Mouse (Mus musculus) midbrain, embryonic 14.5 days (tissue): ENCODE measurements at regions not wholly inside any gene's neighbourhood (a gene's known extent, or its start where the extent isn't known, plus 50 kb on each side); places are given as distances from the start of the nearest gene placed in this dataset.

Experiments
- ATAC-seq: fragments of 200-750 bp; cut with Nextera tagmentation; 2 replicates; pipeline ENCODE4 v1.8.0; 2017; ENCODE audit warnings: moderate number of reproducible peaks, moderate library complexity; ENCODE audit not compliant: low FRiP score, low TSS enrichment
- DNase-seq: peaks from one replicate; pipeline ENCODE4 v3.0.0-alpha.2; 2015
- H3K27ac ChIP-seq: fragments of 300-500 bp; sonication (generic); replicated peaks from 2 replicates; pipeline ENCODE4 v1.5.1; 2014; ENCODE audit warnings: mild to moderate bottlenecking, low read depth, low read length, moderate library complexity
- H3K27me3 ChIP-seq: fragments of 300-500 bp; sonication (generic); 2 replicates; pipeline ENCODE4 v1.6.1; 2014; ENCODE audit warnings: low read length, control low read depth, mixed read lengths; ENCODE audit not compliant: control insufficient read depth, insufficient read depth
- H3K36me3 ChIP-seq: fragments of 300-500 bp; sonication (generic); 2 replicates; pipeline ENCODE4 v1.6.1; 2014; ENCODE audit warnings: low read length, control low read depth; ENCODE audit not compliant: control insufficient read depth, insufficient read depth
- H3K4me1 ChIP-seq: fragments of 300-500 bp; sonication (generic); 2 replicates; pipeline ENCODE4 v1.6.1; 2014; ENCODE audit warnings: mild to moderate bottlenecking, antibody characterized with exemption, low read length, control low read depth; ENCODE audit not compliant: control insufficient read depth, insufficient read depth
- H3K4me2 ChIP-seq: fragments of 300-500 bp; sonication (generic); 2 replicates; pipeline ENCODE4 v1.6.1; 2014; ENCODE audit warnings: mild to moderate bottlenecking, low read length, moderate library complexity
- H3K4me3 ChIP-seq: fragments of 300-500 bp; sonication (generic); replicated peaks from 2 replicates; pipeline ENCODE4 v1.5.1; 2014; ENCODE audit warnings: low read depth, low read length
- H3K9ac ChIP-seq: fragments of 300-500 bp; sonication (generic); replicated peaks from 2 replicates; pipeline ENCODE4 v1.6.1; 2014; ENCODE audit warnings: mild to moderate bottlenecking, low read length, moderate library complexity
- H3K9me3 ChIP-seq: fragments of 300-500 bp; sonication (generic); 2 replicates; pipeline ENCODE4 v1.6.1; 2016; ENCODE audit warnings: low read length, control low read depth, mixed read lengths; ENCODE audit not compliant: control insufficient read depth
- WGBS: fragments of 180-500 bp; shearing (Covaris S2); extraction: QIAGEN DNeasy Blood & Tissue Kit; methylation state at CpG from one replicate; pipeline ENCODE4 v1.1.7; 2014; 5-methylcytosine and 5-hydroxymethylcytosine counted together

DNA sequence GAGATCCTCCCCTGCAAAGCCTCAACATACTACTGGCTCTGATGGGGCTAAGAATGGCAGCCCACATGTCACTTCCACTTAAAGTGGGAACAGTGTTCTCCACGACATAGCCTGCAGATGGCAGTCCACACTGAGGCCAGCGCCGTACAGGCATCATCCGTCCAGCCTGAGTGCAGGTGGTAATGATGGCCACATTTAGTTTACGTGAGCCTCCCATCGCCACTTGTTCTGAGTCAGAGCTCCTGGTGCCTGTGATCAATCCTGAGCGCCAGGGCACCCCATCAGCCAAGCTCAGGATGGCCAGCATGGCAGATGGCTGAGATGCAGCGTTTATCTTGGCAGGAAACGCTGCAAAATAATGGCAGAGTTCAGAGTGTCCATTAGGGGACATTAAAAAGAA lies 159.6 kb downstream of the Adgrd1 start:
- Histone ChIP-seq H3K27me3 (no peaks in the 10 kb centered on the region), H3K27ac (no peak overlapping the region), H3K4me1 (no peaks in the 10 kb centered on the region; the same call in 1 of the 2 replicates), H3K4me3 (no peak overlapping the region), H3K4me2 (no peak overlapping the region), H3K9ac (no peak overlapping the region), H3K9me3 (no peaks in the 10 kb centered on the region), H3K36me3 (no peaks in the 10 kb centered on the region)
- 81% methylated on average over 9 of the region's 9 CpGs for WGBS
- ATAC-seq (no peak), DNase-seq (peak; percentile 56)

DNA sequence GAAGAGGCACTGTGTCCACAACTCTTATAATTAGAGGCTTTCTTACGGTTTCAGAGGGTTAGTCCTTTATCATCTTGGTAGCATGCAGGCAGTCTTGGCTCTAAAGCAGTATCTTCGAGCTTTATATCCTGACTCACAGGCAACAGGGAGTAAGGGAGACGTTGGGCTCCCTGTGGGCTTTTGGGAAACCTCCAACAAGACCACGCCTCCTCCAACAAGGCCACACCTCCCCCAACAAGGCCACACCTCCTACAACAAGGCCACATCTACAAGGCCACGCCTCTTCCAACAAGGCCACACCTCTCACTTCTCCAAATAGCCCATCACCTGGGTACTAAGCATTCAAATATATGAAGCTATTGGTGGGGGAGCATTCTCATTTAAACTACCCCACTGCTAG lies 160.7 kb downstream of the Adgrd1 start:
- Histone ChIP-seq H3K4me3 (no peak overlapping the region), H3K9me3 (no peaks in the 10 kb centered on the region), H3K27me3 (no peaks in the 10 kb centered on the region), H3K4me1 (no peaks in the 10 kb centered on the region), H3K27ac (no peak overlapping the region), H3K4me2 (no peak overlapping the region), H3K36me3 (no peaks in the 10 kb centered on the region), H3K9ac (no peak overlapping the region)
- DNase-seq, result no peak
- ATAC-seq, result no peak
- 67% methylated on average over 5 of the region's 5 CpGs for WGBS

DNA sequence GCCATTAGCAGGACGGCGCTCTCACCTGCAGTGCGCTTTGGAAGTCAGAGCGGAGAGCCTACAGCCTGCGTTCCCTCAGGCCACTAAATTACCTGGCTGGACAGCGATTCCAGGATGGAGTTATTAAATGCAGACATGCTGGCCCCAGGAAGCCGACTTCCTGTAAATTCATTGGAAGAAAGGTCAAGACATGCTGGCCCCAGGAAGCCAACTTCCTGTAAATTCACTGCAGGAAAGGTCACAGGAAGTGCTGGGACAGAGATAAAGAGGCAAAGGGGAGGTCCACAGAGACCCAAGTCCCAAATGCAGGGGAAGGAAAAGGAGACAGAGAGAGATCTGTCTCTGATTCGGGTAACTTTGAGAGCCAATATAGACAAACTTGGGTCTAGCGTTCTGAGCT lies 164.1 kb downstream of the Adgrd1 start:
- H3K36me3 ChIP-seq, result no peaks in the 10 kb centered on the region
- H3K4me3 ChIP-seq, result no peak overlapping the region
- H3K4me1 ChIP-seq, result no peaks in the 10 kb centered on the region
- no peaks in the 10 kb centered on the region for H3K9me3 ChIP-seq
- H3K27ac ChIP-seq, result no peak overlapping the region
- 89% methylated on average over 9 of the region's 9 CpGs for WGBS
- H3K27me3 ChIP-seq, result no peaks in the 10 kb centered on the region
- H3K4me2 ChIP-seq, result no peak overlapping the region
- no peak for DNase-seq
- H3K9ac ChIP-seq, result no peak overlapping the region
- no peak for ATAC-seq

DNA sequence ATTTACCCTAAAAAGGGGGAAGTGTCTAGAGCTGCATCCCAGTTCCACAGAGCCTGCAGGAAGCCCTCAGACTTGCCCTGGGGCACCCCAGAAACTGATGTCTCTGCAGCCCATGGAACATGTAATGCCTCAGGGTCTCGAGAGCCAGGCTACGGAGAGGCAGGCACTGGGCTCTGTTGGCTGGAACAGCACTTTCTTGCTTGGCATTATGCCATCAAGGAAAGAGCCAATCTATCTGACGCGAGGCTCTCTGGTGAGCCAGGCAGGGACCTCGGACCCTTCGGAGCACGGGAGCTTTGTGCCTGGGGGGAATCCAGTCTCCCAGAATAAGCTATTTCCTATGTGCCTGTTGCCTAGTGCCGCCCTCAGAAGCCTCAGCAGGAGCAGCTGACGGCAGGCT lies 166.6 kb downstream of the Adgrd1 start:
- Histone ChIP-seq H3K9me3 (no peaks in the 10 kb centered on the region), H3K27ac (no peak overlapping the region), H3K9ac (no peak overlapping the region), H3K4me2 (no peak overlapping the region), H3K36me3 (no peaks in the 10 kb centered on the region), H3K4me1 (no peaks in the 10 kb centered on the region), H3K4me3 (no peak overlapping the region), H3K27me3 (no peaks in the 10 kb centered on the region)
- 50% methylated on average over 9 of the region's 9 CpGs for WGBS
- DNase-seq, result peak; percentile 49
- ATAC-seq, result no peak

DNA sequence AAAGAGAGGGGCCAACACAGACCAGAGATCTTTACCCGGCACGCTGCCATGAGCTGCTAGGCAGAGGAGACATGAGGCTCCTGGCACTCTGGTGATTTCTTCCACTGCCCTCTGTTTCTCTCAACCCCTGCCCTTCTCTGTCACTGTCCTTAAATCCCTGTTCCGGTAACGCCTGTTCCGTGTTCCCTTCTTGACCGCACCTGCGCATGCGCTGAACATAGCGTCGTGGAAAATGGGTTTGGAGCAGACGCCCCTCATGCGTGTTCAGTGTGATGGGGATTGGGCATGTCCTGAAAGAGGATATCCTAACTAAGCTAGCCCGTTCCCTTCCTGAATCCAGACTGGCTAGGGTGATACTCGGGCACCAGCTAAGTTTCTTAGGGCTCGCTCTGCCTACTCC lies 167.8 kb downstream of the Adgrd1 start:
- ATAC-seq (no peak), DNase-seq (no peak)
- WGBS, result 94% methylated on average over 15 of the region's 15 CpGs
- H3K36me3 ChIP-seq, result no peaks in the 10 kb centered on the region
- no peak overlapping the region for H3K27ac ChIP-seq
- H3K27me3 ChIP-seq, result no peaks in the 10 kb centered on the region
- H3K4me1 ChIP-seq, result no peaks in the 10 kb centered on the region
- H3K9ac ChIP-seq, result no peak overlapping the region
- H3K4me2 ChIP-seq, result no peak overlapping the region
- no peak overlapping the region for H3K4me3 ChIP-seq
- H3K9me3 ChIP-seq, result no peaks in the 10 kb centered on the region

DNA sequence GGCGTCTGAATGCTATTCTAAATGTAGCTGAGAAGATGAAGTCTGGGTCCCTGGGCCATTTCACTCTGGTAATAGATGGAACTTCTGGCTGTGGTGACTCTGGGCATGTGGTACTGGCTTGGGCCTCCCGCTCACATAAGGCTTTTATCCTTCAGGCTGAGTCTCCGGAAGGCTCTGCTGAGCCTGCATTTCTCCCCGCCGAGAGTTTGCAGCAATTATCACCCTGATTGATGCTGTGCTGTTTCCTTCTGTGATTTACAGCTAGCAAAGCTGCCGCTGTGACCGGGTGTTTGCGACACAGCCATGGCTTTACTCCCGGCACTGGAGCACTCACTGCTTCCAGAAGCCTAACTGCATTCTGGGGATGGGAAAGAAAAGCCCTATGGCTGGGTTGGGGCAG lies 171.9 kb downstream of the Adgrd1 start:
- no peak for ATAC-seq
- no peak overlapping the region for H3K4me3 ChIP-seq

DNA sequence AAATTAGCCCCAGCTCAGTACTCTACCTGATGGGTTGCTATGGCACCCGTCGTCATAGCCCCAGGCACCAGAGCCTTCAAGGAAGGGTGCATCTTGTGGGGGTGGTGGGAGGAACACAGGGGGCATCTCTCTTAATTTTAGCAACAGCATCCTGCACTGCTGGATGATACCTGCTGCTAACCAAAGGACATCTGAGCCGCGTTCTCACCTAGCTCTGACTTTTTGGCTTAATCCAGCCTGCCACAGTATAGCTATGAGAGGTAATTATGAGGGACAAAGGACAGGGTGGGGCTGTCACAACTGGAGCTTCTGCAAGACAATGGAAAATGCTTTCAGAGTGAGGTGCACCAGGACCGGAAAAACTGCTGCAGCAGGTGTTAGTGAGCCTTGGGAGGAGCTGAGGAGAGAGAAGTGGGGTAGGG lies 173.5 kb downstream of the Adgrd1 start:
- ATAC-seq, result no peak
- no peak overlapping the region for H3K27ac ChIP-seq
- H3K4me2 ChIP-seq, result no peak overlapping the region
- no peaks in the 10 kb centered on the region; the same call in 1 of the 2 replicates for H3K4me1 ChIP-seq
- H3K4me3 ChIP-seq, result no peak overlapping the region
- no peaks in the 10 kb centered on the region for H3K36me3 ChIP-seq
- no peak overlapping the region for H3K9ac ChIP-seq
- H3K9me3 ChIP-seq, result no peaks in the 10 kb centered on the region
- 30% methylated on average over 5 of the region's 5 CpGs for WGBS
- no peaks in the 10 kb centered on the region for H3K27me3 ChIP-seq
- DNase-seq, result peak; percentile 33

More for the DNA sequence above, 171.9 kb downstream of the Adgrd1 start:
- H3K9me3 ChIP-seq, result no peaks in the 10 kb centered on the region
- H3K4me2 ChIP-seq, result no peak overlapping the region
- DNase-seq, result no peak
- no peak overlapping the region for H3K27ac ChIP-seq
- H3K27me3 ChIP-seq, result no peaks in the 10 kb centered on the region
- H3K4me1 ChIP-seq, result no peaks in the 10 kb centered on the region; the same call in 1 of the 2 replicates
- no peak overlapping the region for H3K9ac ChIP-seq
- WGBS, result 78% methylated on average over 9 of the region's 9 CpGs
- no peaks in the 10 kb centered on the region for H3K36me3 ChIP-seq

DNA sequence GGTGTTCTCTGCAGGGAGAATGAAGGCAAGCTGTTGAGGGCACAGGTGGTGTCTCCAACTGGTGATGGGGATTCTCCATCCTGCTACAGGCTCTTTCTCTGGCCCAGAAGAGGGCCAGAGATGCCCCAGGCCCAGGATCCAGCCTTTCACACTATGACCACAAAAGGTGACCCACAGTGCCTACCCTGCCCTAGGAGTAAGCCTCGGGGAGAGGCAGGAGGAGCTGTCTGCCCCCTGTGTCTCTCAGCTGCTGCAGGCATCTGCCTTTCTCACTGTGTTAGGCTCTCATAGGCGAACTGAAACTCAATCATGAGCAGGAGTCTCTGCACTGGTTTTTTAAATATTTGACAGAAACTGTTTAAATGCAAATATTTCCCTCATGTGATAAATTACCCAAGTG lies 184.9 kb downstream of the Adgrd1 start:
- 33% methylated on average over 2 of the region's 2 CpGs for WGBS

DNA sequence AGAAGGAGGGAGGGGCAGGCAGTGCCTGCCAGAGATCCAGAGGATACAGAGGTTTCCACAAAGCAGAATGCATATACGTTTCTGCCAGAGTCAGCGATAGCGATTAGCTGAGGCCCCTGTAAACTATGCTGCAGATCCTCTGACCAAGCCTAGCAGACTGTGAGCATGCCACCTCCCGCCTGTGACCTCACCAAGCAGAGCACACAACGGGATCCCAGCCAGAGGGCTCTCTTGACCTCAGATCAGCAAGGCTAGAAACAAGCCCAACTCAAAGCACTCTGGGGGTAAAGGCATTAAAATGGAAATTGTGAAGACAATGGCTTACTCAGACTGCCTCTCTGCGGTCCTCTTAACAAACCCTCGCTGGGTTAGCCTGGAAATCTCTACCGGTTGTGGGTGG lies 185.6 kb downstream of the Adgrd1 start:
- ATAC-seq (no peak), DNase-seq (peak; percentile 49)
- H3K9ac ChIP-seq, result no peak overlapping the region
- H3K4me2 ChIP-seq, result no peak overlapping the region
- H3K36me3 ChIP-seq, result no peaks in the 10 kb centered on the region
- H3K27ac ChIP-seq, result peak overlapping the region; percentile 42; the same call in 1 of the 2 replicates
- peaks cover 18% of the 10 kb centered on the region for H3K4me1 ChIP-seq
- H3K9me3 ChIP-seq, result no peaks in the 10 kb centered on the region
- H3K4me3 ChIP-seq, result no peak overlapping the region
- no peaks in the 10 kb centered on the region for H3K27me3 ChIP-seq
- 2% methylated on average over 8 of the region's 8 CpGs for WGBS

More for the DNA sequence above, 184.9 kb downstream of the Adgrd1 start:
- no peak for DNase-seq
- H3K27me3 ChIP-seq, result no peaks in the 10 kb centered on the region
- H3K9ac ChIP-seq, result no peak overlapping the region; the same call in 1 of the 2 replicates
- no peaks in the 10 kb centered on the region for H3K36me3 ChIP-seq
- no peak overlapping the region for H3K4me2 ChIP-seq
- ATAC-seq, result no peak
- no peaks in the 10 kb centered on the region for H3K9me3 ChIP-seq
- peak overlapping the region; percentile 41; the same call in 1 of the 2 replicates for H3K27ac ChIP-seq
- no peak overlapping the region for H3K4me3 ChIP-seq
- peaks cover 18% of the 10 kb centered on the region for H3K4me1 ChIP-seq
